Mouse (Mus musculus) limb, embryonic 11.5 days (tissue): ENCODE measurements around the gene Dkk3. TPM values are rescaled to one million over a fixed set of nuclear protein-coding genes. Genes with fewer than 3 reads are reported as not detected.

Experiments used
- ATAC-seq: fragments of 200-750 bp; cut with Nextera tagmentation; 2 replicates; pipeline ENCODE4 v1.8.0; 2017; ENCODE audit warnings: low read depth; ENCODE audit not compliant: insufficient number of reproducible peaks, low FRiP score, low TSS enrichment
- DNase-seq: peaks from one replicate; pipeline ENCODE4 v3.0.0-alpha.2; 2015; ENCODE audit warnings: low spot score
- H3K27ac ChIP-seq: fragments of 300-500 bp; sonication (generic); replicated peaks from 2 replicates; pipeline ENCODE4 v1.5.1; 2014; ENCODE audit warnings: low read depth, mild to moderate bottlenecking, low read length
- H3K27me3 ChIP-seq: fragments of 300-500 bp; sonication (generic); 2 replicates; pipeline ENCODE4 v1.6.1; 2014; ENCODE audit warnings: mild to moderate bottlenecking, low read length, mixed read lengths; ENCODE audit not compliant: control insufficient read depth, insufficient read depth
- H3K36me3 ChIP-seq: fragments of 300-500 bp; sonication (generic); 2 replicates; pipeline ENCODE4 v1.6.1; 2014; ENCODE audit warnings: mild to moderate bottlenecking, low read length, moderate library complexity, mixed read lengths; ENCODE audit not compliant: control insufficient read depth, insufficient read depth
- H3K4me1 ChIP-seq: fragments of 300-500 bp; sonication (generic); 2 replicates; pipeline ENCODE4 v1.6.1; 2014; ENCODE audit warnings: low read length, mixed read lengths; ENCODE audit not compliant: control insufficient read depth, insufficient read depth
- H3K4me2 ChIP-seq: fragments of 300-500 bp; sonication (generic); 2 replicates; pipeline ENCODE4 v1.6.1; 2014; ENCODE audit warnings: low read depth, mild to moderate bottlenecking, moderate library complexity; ENCODE audit not compliant: severe bottlenecking
- H3K4me3 ChIP-seq: fragments of 300-500 bp; sonication (generic); 2 replicates; pipeline ENCODE4 v1.5.1; 2014; ENCODE audit warnings: low read depth, low read length
- H3K9ac ChIP-seq: fragments of 300-500 bp; sonication (generic); 2 replicates; pipeline ENCODE4 v1.6.1; 2014; ENCODE audit warnings: mild to moderate bottlenecking, low read length
- H3K9me3 ChIP-seq: fragments of 300-500 bp; sonication (generic); 2 replicates; pipeline ENCODE4 v1.6.1; 2016; ENCODE audit warnings: low read length; ENCODE audit not compliant: control insufficient read depth
- WGBS: fragments of 180-500 bp; shearing (Covaris S2); extraction: QIAGEN DNeasy Blood & Tissue Kit; methylation state at CpG from one replicate; pipeline ENCODE4 v1.1.7; 2014; 5-methylcytosine and 5-hydroxymethylcytosine counted together
- polyA plus RNA-seq: library from polyadenylated mRNA; unstranded; fragments of >200 nt; fragmentation: Nextera tagmentation; extraction: Ambion mirVana; gene quantifications from 2 replicates; pipeline ENCODE4 v1.2.1, GENCODE M21; 2014

Gene Dkk3
- polyA plus RNA-seq = 7.1 and 8.3 TPM in 2 replicates

DNA sequence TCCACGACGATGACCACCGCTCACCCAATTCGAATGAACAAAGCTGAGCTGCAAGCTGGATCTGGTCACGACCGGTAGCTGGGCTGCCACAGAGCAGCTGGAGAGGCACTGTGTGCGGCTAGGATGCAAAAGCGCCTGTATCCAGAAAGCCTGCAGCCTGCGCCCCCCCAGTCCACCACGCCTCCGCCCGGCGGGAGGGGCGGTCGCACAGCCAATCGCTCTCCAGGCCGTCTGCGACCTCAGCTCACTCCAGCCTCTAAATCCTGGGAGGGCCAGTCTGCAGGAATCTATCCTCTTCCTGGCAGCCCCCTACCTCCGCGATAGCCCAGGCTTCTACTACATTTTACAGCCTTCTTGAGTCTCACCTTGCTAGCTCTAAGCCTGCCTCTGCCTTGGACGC is at the start of gene Dkk3:
Gene Dkk3 (minus strand): TSS at position 116 of the 400 bp plus-strand sequence.
- no peak within 1 kb of the TSS for H3K27ac ChIP-seq
- 0 out of 2 replicates have a peak, but pooled peaks cover 2% of the 10 kb centered on the region for H3K4me1 ChIP-seq
- 0 out of 2 replicates have a peak, but pooled peaks cover 2% of the 10 kb centered on the region for H3K27me3 ChIP-seq
- H3K36me3 ChIP-seq = no peaks in the 10 kb centered on the region
- ATAC-seq = peak; percentile 52; the same call in 1 of the 2 replicates
- peak within 1 kb of the TSS; percentile 47 for H3K4me3 ChIP-seq
- DNase-seq = peak; percentile 79
- H3K9me3 ChIP-seq = no peaks in the 10 kb centered on the region
- peak within 1 kb of the TSS; percentile 66 for H3K9ac ChIP-seq
- 1% methylated on average over 21 of the region's 21 CpGs for WGBS
- H3K4me2 ChIP-seq = peak within 1 kb of the TSS; percentile 58

GRCm38 (mm10) chr7:112207717-112208116 is 48.9 kb upstream of the Dkk3 start:
- Histone ChIP-seq H3K36me3 (no peaks in the 10 kb centered on the region), H3K27me3 (no peaks in the 10 kb centered on the region), H3K9me3 (no peaks in the 10 kb centered on the region), H3K4me1 (no peaks in the 10 kb centered on the region), H3K4me3 (no peak overlapping the region), H3K4me2 (no peak overlapping the region), H3K27ac (no peak overlapping the region), H3K9ac (no peak overlapping the region)
- DNase-seq (no peak), ATAC-seq (no peak)
- WGBS = 91% methylated on average over 6 of the region's 6 CpGs

- Histone ChIP-seq H3K9me3 (no peaks in the 10 kb centered on the region), H3K27me3 (no peaks in the 10 kb centered on the region), H3K36me3 (no peaks in the 10 kb centered on the region), H3K9ac (no peak overlapping the region), H3K27ac (no peak overlapping the region), H3K4me2 (no peak overlapping the region), H3K4me3 (no peak overlapping the region), H3K4me1 (no peaks in the 10 kb centered on the region)
- no peak for DNase-seq
- no peak for ATAC-seq
- 83% methylated on average over 6 of the region's 6 CpGs for WGBS
Measured at GRCm38 (mm10) chr7:112205513-112205912, 46.7 kb upstream of the Dkk3 start.

DNA sequence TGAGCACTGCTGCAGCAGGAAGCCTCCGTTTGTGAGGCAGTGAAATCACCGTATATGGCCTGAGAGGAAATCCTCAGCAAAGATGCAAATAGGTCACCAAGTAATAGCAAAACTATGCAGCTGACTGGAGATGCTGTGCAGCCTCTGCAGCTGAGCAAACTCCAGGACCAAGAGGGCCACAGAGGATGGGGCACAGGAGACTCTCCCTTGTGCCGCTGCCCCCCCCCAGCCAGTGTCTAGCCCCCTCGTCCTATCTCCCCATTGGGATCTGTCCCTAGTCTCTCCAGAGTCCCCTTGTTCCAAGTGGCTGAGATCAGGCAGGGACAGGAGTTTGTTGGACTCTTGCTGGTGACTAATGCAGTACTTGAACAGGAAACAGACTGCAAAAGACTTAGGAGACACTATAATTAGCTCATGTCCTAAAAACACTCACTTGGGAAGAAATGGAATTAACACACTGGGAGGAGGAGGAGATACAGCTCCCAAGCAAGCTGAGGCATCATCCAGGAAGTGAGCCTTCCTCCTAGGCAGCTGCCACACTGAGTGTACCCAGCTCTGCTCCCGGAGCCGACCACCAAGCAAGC is 45.6 kb upstream of the Dkk3 start:
- Histone ChIP-seq H3K4me2 (no peak overlapping the region), H3K9ac (no peak overlapping the region), H3K27ac (no peak overlapping the region), H3K36me3 (no peaks in the 10 kb centered on the region), H3K27me3 (no peaks in the 10 kb centered on the region), H3K4me1 (no peaks in the 10 kb centered on the region), H3K9me3 (no peaks in the 10 kb centered on the region), H3K4me3 (no peak overlapping the region)
- 65% methylated on average over 6 of the region's 6 CpGs for WGBS
- DNase-seq (no peak), ATAC-seq (no peak)

GRCm38 (mm10) chr7:112203937-112204336 is 45.1 kb upstream of the Dkk3 start:
- Histone ChIP-seq H3K9me3 (no peaks in the 10 kb centered on the region), H3K4me1 (no peaks in the 10 kb centered on the region), H3K4me2 (no peak overlapping the region), H3K4me3 (no peak overlapping the region), H3K27me3 (no peaks in the 10 kb centered on the region), H3K27ac (no peak overlapping the region), H3K36me3 (no peaks in the 10 kb centered on the region), H3K9ac (no peak overlapping the region)
- WGBS = 73% methylated on average over 5 of the region's 5 CpGs
- no peak for DNase-seq
- ATAC-seq = no peak

DNA sequence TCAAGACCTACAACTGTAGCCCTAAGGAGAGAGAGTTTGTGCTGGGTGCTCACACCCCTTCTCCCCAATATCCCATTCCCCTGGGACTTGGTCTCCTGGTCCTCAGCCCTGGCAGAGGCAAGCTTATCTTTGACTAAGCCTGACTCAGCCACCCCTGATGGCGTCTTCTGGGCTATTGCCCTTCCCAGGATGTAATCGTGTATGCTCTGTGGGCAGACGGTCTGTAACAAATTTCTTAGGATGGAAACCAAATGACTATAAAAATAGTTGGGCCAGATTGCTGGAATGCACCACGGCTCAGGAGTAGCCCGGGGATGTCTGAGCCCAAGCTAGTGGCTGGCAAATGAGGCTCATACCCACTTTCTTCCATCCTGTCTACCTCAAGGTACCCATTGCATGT is 44.0 kb upstream of the Dkk3 start:
- Histone ChIP-seq H3K9me3 (no peaks in the 10 kb centered on the region), H3K27me3 (no peaks in the 10 kb centered on the region), H3K4me2 (no peak overlapping the region), H3K4me3 (no peak overlapping the region), H3K9ac (no peak overlapping the region), H3K27ac (no peak overlapping the region), H3K36me3 (no peaks in the 10 kb centered on the region), H3K4me1 (no peaks in the 10 kb centered on the region)
- ATAC-seq = no peak
- no peak for DNase-seq
- WGBS = 79% methylated on average over 5 of the region's 5 CpGs

DNA sequence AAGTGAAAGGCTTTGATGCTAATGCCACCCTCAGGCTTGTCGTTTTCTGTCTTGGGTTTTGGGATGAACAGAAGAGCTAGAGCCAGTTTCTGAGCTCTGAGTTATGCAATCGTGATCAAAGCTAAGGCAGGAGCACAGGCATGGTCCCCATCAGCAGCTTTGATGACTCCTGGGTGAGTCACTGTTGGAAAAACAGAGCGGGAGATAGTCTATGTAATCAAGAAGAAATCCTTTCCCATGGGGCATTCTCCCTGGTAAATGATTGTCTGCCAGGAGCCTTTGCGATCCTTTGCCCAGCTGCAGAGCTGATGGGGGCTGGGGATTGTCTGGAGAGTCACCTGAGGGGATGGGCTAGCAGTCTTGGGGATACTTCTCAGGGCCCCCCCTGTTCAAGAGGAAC is 43.3 kb upstream of the Dkk3 start:
- H3K4me2 ChIP-seq = no peak overlapping the region
- no peaks in the 10 kb centered on the region for H3K27me3 ChIP-seq
- H3K4me3 ChIP-seq = no peak overlapping the region
- ATAC-seq (no peak), DNase-seq (no peak)
- no peaks in the 10 kb centered on the region for H3K4me1 ChIP-seq
- H3K36me3 ChIP-seq = no peaks in the 10 kb centered on the region
- WGBS = 67% methylated on average over 4 of the region's 4 CpGs
- H3K9ac ChIP-seq = no peak overlapping the region
- no peak overlapping the region for H3K27ac ChIP-seq
- no peaks in the 10 kb centered on the region for H3K9me3 ChIP-seq

DNA sequence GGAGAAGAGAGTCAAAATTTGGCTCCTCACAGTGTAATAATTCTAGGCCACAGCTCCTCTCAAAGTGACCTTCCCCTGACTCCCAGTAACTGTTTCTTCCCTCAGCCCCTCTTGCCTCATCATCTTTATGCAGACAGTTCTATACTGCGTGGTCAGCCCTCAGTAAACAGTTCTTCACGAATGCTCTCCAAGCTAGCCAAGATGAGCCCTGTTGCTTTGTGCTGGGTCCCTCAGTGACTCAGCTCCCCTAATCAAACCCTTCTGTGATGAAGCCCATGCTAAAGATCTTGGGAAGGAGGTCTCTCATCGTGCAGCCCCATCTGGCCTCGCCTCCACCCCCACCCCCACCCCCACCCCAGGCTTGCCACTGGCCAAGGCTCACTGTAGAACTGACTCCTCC is 41.9 kb upstream of the Dkk3 start:
- Histone ChIP-seq H3K4me2 (no peak overlapping the region), H3K4me3 (no peak overlapping the region), H3K27ac (no peak overlapping the region), H3K9me3 (no peaks in the 10 kb centered on the region), H3K4me1 (no peaks in the 10 kb centered on the region), H3K27me3 (no peaks in the 10 kb centered on the region), H3K36me3 (no peaks in the 10 kb centered on the region), H3K9ac (no peak overlapping the region)
- ATAC-seq (no peak), DNase-seq (no peak)
- 47% methylated on average over 4 of the region's 4 CpGs for WGBS

DNA sequence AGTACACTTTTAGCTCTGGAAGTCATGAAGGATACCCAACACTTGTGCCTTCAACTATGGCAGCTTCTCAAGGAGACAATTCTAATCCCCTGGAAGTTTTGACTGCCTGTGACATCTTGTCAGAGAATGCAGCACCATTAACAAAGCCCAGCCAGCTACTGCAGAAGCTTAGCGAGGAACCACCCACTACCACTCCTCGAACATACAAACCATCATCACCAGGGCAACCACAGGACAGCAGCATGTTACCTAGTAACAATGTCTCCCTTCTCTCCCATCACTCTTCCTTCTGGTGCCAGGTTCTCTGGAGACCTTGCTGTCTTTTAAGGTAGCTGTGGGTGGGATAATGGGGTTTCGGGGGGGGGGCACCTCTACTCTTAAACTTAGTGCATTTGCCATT is 40.5 kb upstream of the Dkk3 start:
- Histone ChIP-seq H3K9ac (no peak overlapping the region), H3K9me3 (no peaks in the 10 kb centered on the region), H3K27ac (no peak overlapping the region), H3K4me1 (no peaks in the 10 kb centered on the region), H3K4me2 (no peak overlapping the region), H3K36me3 (no peaks in the 10 kb centered on the region), H3K27me3 (no peaks in the 10 kb centered on the region), H3K4me3 (no peak overlapping the region)
- 81% methylated on average over 3 of the region's 3 CpGs for WGBS
- ATAC-seq (no peak), DNase-seq (no peak)
